Mouse (Mus musculus): ENCODE data around the gene Itgb3bp.

Gene Itgb3bp

GRCm38 (mm10) chr4:99770555-99770954, 159.1 kb downstream of the Itgb3bp start:
- in situ Hi-C loops (cut with MboI, MseI) = no loop called here

DNA sequence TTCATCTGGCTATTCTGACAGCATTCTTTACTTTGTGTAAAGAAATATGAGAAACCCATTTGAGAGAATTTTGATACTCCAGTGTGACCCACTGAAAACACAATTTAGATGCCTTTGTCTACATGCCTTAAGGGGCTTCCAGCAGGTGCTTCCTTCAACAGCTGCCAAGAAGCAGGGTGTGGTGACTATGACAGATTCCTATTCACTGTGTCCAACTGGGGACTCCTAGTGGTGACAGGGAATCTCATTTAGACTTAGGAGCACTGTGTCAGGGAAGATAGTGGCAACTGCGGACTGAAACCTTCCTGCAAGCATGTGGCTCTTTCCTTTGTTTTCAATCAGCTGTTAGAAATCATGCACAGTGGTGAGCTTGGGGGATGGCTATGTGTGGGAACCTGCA, 162.9 kb downstream of the Itgb3bp start:
- in situ Hi-C loops (cut with MboI, MseI) = no loop called here

DNA sequence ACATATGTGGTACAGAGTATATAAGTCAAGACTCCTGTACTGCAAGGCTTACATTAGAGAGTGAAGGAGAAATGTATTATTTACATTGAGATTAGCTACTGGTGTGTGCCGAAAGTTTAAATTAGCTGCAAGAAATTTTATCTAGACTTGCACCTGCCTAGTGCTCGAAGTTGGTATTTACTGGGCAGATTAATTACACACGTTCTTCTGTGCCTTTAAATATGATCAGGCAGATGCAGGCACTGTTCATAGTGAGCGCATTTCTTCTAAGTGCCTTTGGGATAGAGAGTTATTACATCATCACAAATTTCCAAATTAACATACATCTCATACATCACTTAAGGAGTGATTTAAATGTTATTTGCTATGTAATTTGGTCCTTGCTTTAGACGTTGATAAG, 163.3 kb downstream of the Itgb3bp start:
- in situ Hi-C loops (cut with MboI, MseI) = no loop called here

DNA sequence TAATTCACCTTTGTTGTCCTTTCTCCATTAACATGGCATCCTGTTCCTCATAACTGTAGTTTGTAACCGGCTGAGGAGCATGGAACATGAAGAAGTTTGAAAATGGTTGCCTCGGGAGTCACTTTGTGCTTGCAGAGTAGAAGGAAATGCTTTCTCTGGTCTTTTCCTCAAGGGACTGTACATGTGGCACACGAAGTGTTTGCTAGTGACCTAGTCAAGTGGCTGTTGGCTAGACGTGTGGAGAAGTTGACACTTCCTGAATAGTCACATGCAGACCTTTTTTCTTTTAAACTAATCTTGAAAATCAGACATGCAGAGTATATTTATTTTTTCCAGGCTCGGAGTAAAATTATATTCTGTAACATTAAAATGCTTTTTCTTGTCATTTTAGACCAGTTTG, 177.2 kb downstream of the Itgb3bp start:
- in situ Hi-C loops (cut with MboI, MseI) = no loop called here

DNA sequence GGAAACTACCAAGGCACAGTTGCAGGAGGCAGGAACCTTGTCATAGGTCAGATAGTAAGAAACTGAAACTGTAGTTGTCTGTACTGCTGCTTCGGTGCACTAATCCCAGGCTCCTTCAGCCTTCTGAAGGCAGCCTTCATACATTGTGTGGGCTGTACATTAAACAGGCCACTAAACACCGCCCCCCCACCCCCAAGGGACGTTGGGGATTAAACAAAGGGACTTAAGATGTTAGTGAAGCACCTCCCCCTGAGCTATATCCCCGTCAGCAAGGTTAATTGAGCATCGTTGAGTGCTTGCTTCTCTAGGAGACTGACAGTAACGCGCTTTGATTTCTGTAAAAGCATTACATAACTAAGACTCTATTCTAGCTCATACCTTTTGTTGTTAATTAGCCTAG, 189.8 kb downstream of the Itgb3bp start:
- in situ Hi-C loops (cut with MboI, MseI) = no loop called here

- in situ Hi-C loops (cut with MboI, MseI) = no loop called here
Measured at GRCm38 (mm10) chr4:99725914-99726451, 203.6 kb downstream of the Itgb3bp start.

DNA sequence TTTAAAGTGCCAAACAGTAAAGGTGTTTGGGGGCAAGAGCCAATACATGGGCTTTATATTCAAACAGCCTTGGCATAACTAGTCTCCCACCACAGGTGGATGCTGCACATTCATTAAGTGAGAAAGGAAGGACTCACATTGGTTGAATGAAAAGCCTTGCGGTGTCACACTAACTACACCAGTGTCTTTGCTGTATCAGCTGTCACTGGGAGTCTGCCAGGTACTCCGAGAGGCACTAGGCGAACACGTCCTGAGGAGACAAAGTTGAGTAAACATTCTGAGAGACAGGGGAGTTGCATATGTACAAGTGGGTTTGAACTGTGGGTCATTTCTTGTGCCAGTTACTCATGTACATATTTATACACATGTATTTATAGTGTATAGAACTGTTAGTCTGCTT, 205.3 kb downstream of the Itgb3bp start:
- in situ Hi-C loops (cut with MboI, MseI) = loop anchor here in 1 of 2 experiments (25.0 kb wide), 1 partner anchor 213 kb away; the partner anchor contains the start of genes Itgb3bp and Pgm1

GRCm38 (mm10) chr4:99717905-99718304, 211.7 kb downstream of the Itgb3bp start:
- in situ Hi-C loops (cut with MboI, MseI) = loop anchor here (5.0 to 25.0 kb wide), 2 partner anchors 89 to 219 kb away; partner anchors contain the start of genes Itgb3bp (in 1 of the 2) and Pgm1 (in 1 of the 2)

GRCm38 (mm10) chr4:99715783-99716416, 213.7 kb downstream of the Itgb3bp start:
- in situ Hi-C loops (cut with MboI, MseI) = loop anchor here (5.0 to 25.0 kb wide), 2 partner anchors 91 to 221 kb away; partner anchors contain the start of genes Itgb3bp (in 1 of the 2) and Pgm1 (in 1 of the 2)

Measured in T-helper 17 cell (primary cell).